Mouse (Mus musculus): ENCODE measurements around the gene Lao1.
A peak's percentile ranks its signal among the peaks of the same experiment; 100 is the strongest.
"Not testable (repeated sequence)": the region's sequence is repeated elsewhere in the genome, so short reads cannot be mapped to it uniquely, and the experiment has no call there.

The Lao1 gene

DNA sequence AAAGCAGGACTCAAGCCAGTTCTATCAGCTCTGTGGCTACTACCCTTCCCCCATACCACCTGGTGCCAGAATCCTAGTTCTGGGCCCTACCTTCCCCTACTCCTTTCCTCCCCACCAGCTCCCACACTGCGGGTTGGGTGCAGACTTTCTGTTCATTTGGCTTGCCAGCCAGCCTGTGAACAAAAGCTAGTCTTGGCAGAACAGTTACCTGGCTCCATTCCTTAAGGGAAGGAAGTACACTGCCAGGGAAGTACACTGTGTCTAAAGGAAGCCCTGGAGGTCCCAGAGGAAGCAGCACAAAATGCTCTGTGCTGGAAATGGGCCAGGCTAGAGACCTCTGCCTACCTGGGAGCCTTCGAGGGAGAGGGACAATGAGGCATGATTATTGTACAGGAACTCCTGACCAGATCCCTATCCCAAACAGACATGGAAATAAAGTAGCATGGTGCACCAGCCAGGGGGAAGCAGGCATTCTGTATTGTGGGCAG lies at the start of gene Lao1:
Gene Lao1, plus strand, starts transcription at position 438 of the 488 bp plus-strand sequence.
- peak; percentile 26 to 68 for DNase-seq (ENCODE audit: low spot score in 2 of 2)

DNA sequence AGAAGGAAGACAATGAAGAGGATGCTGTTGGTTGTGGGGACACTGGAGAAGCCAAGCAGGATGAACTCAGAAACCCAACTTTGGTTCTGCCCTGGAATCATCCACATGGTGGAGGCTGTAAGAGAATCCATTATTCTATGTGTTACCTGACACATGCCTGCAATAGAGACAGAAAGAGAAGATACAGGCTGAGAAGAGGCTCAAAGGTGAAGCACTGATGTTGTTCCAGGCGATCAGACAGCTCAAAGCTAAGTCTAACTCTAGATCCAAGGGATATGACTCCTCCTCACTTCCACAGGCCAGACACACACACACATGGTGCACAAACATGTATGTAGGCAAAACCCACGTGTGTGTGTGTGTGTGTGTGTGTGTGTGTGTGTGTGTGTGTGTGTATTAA lies 44.0 kb upstream of the Lao1 start, which contains the start of gene Olfr1329:
Gene Olfr1329, minus strand, starts transcription at position 101 of the 400 bp plus-strand sequence.
- DNase-seq (ENCODE audit: low spot score in 2 of 2) = not testable (repeated sequence)

DNA sequence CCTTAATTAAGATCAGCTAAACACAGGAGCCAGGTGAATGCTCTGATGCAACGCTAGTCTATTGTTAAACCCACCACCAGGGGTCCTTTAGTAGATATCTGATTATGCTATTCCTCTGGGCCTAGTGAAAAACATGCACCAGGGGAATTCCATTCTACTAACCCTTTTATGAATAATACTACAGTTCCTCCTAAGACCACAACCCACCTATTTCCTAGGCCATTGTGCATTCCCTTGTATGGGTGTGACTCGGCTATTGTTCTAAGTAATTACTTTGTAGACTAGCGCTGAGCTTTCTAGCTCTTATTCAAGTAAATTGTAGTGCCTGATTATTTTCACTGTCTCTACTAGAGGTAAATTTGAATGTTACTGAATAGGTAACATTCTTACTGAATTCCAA lies 30.1 kb upstream of the Lao1 start:
- DNase-seq (ENCODE audit: low spot score in 2 of 2) = not testable (repeated sequence)

DNA sequence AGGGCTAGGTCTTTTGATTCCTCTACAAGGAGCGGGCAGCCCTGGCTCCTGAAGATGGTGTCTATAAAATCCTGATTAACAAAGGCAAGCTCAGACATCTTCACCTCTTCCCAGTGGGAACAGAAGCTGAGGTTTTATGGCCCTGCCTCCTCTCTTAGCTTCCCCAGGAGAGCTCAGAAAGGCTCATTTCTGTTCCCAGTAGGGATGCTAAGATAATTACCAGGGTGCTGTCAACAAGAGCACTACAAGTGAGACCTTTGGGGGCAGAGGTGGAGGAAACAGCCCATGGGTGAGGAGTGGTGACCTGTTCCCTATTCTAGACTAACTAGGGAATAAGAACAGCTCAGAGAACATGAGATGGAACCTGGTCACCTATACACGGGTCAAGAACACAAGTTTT lies 22.9 kb upstream of the Lao1 start, which contains the start of gene Olfr1328:
Gene Olfr1328, minus strand, starts transcription at position 101 of the 400 bp plus-strand sequence.
- DNase-seq (ENCODE audit: low spot score in 2 of 2) = no peak

DNA sequence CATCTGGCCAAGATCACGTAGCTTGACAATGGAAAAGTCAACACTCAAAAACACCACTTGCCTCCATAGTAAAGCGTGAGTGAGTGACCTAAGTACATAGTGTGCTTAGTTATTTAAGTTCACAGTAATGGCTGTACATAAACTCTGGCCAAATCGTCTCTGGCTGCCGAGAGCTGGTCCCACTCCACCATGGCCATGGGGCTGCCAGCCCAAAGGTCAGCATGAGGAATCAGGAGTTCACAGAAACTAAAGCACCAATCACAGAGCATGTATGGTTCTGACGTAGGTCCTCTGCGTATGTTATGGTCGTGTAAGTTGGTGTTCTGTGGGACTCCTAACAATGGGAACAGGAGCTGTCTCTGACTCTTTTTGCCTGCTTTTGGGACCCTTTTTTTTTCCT lies 2.6 kb upstream of the Lao1 start:
- DNase-seq (ENCODE audit: low spot score in 2 of 2) = no peak

- no peak for DNase-seq (ENCODE audit: low spot score in 2 of 2)
Measured at GRCm38 (mm10) chr4:118967711-118968110, 6.3 kb downstream of the Lao1 start.

DNA sequence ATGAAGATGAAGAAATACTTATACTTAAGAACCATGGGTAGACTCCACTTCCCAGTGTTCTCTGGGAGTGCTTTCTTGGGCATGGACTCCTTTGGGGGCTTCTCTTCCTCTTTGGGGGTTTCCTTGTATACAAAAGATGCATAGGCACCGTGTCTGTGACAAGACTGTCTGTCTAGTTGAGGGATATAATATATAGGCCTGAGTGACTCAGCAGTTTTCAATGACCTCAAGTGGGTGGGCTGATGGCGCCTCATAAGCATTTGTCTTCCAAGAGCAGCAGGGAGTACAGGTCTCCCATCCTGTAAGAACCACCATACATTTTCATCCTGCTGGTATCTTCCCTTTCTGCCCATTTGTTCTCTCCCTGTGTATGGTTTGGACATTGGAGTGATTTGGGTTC lies 11.9 kb downstream of the Lao1 start:
- DNase-seq (ENCODE audit: low spot score in 2 of 2) = no peak

GRCm38 (mm10) chr4:118985291-118985690 lies 23.9 kb downstream of the Lao1 start:
- no peak for DNase-seq (ENCODE audit: low spot score in 2 of 2)

DNA sequence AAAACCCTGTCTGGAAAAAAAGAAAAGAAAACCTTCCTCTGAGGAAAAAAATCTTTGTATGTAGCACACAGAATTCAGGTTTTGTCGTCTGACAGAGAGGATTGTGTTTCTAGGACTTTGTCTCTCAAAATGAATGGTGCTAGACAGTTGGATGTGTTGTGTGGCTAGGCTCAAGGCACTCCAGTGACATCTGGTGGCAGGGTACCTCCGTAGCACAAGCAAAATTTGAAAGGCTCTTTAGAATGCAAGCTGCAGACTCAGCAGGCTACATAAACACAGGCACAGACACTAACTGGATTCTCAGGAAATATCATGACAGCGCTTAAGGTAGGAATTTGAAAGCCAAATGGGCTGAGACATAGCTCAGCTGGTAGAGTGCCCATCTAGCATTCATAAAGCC lies 27.2 kb downstream of the Lao1 start:
- no peak for DNase-seq (ENCODE audit: low spot score in 2 of 2)

GRCm38 (mm10) chr4:118989331-118989730 lies 28.0 kb downstream of the Lao1 start:
- DNase-seq (ENCODE audit: low spot score in 2 of 2) = no peak

DNA sequence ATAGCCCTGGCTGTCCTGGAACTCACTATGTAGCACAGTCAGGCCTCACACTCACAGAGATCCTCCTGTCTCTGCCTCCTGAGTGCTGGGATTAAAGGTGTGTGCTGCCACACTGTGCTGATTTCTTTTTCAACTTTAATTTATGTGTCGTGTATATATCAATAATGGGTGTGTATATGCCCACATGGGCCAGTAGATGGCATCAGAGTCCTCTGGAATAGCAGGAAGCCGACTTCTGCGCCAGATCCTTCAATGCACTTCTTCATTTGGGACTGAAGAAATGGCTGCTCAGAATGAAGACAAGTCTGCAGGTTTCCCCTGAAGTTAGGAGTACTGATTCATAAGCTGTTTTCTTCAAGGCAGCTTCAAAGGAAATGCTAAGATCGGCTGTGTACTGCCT lies 30.4 kb downstream of the Lao1 start:
- DNase-seq (ENCODE audit: low spot score in 2 of 2) = no peak

DNA sequence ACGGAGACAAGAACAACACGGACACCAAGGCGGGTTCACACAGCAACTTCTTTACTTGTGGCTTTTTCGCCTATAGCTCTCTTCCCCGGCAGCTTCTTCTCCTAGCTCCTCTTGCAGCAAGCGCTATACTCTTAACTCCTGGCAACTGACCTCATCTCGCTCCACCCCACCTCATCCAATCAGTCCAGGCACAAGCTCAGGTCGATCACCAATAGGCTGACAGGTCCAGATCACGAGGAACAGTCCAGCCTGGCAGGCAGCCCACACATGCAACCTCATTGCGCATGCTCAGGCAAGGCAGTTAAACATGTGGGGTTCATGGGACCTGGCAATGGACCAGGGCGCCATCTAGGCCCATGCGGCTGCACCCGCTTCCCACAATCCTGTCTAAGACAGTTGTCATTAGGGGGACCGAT lies 35.8 kb downstream of the Lao1 start:
- no peak for DNase-seq (ENCODE audit: low spot score in 2 of 2)

- peak; percentile 20 to 39 for DNase-seq (ENCODE audit: low spot score in 2 of 2)
Measured at GRCm38 (mm10) chr4:118999691-119000486, 38.5 kb downstream of the Lao1 start.

GRCm38 (mm10) chr4:119001696-119002095 lies 40.3 kb downstream of the Lao1 start:
- no peak for DNase-seq (ENCODE audit: low spot score in 2 of 2)

DNA sequence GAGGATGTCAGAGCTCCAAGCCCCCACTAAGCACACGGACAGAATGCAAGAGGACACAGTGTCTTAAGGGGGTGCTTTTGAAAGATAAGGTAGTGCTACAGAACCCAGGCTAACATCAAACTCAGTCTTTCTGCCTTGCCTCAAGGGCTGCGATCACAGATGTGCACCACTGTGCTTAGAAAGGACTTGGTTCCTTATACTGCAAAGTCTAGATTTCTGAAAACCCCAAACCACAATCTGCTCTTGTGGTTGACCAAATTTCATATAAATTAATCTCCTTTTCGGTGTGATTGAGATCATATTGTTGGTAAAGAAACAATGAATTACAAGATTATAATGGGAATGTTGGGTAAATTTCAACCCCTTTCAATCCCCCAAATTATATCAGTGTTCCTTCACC lies 41.1 kb downstream of the Lao1 start:
- no peak for DNase-seq (ENCODE audit: low spot score in 2 of 2)

- DNase-seq (ENCODE audit: low spot score in 2 of 2) = no peak
Measured at GRCm38 (mm10) chr4:119004178-119004577, 42.8 kb downstream of the Lao1 start.

GRCm38 (mm10) chr4:119004613-119005339 lies 43.4 kb downstream of the Lao1 start:
- DNase-seq (ENCODE audit: low spot score in 2 of 2) = peak; percentile 45 to 76

GRCm38 (mm10) chr4:119007602-119008001 lies 46.2 kb downstream of the Lao1 start:
- DNase-seq (ENCODE audit: low spot score in 2 of 2) = no peak

- peak; percentile 17 to 35 for DNase-seq (ENCODE audit: low spot score in 2 of 2)
Measured at GRCm38 (mm10) chr4:119008476-119008875, 47.1 kb downstream of the Lao1 start.

- no peak for DNase-seq (ENCODE audit: low spot score in 2 of 2)
Measured at GRCm38 (mm10) chr4:119009814-119010213, 48.4 kb downstream of the Lao1 start.

GRCm38 (mm10) chr4:119011050-119011680 lies 49.8 kb downstream of the Lao1 start:
- DNase-seq (ENCODE audit: low spot score in 2 of 2) = no peak

- DNase-seq (ENCODE audit: low spot score in 2 of 2) = no peak
Measured at GRCm38 (mm10) chr4:119013031-119013430, 51.7 kb downstream of the Lao1 start.
